Mouse (Mus musculus): Measurements from ENCODE around the gene Wwc1. TPM values are rescaled to one million over a fixed set of nuclear protein-coding genes. Genes with fewer than 3 reads are reported as not detected.

Gene Wwc1
- polyA plus RNA-seq (2014; fragmentation: Nextera tagmentation; extraction: Ambion mirVana): 2.1 and 2.6 TPM in 2 replicates

DNA sequence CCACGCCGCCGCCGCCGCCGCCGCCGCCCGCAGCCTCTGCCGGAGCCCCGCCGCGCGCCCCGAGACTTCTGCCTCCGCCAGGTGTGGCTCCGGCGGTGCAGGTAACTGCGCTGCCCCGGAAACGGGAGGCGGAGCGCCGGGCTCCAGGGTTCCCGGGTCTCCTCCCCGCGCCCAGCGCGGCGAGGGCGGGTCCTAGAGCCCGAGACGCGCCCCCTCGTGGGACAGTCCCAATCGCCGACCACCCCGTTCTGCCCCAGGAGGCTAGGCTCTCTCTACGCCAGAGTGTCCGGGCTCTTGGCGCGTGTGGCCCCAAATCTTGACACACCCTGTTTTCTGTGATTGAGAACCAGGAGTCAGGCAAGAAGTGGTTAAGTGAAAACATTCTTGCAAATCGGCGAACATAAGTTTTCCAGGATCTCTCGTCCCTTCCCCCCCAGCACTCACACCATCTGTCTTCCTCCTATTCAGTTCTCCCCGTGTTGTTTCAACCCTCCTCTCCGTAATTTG lies at the start of gene Wwc1:
TSS of gene Wwc1 (minus strand) at position 117 of the 507 bp plus-strand sequence.
- no peaks in the 10 kb centered on the region for H3K36me3 ChIP-seq (ENCODE audit: control insufficient read depth, insufficient read depth, low read length)
- peak; percentile 72 for ATAC-seq (ENCODE audit: insufficient number of reproducible peaks, low FRiP score, low TSS enrichment, low read depth)
- H3K4me2 ChIP-seq (ENCODE audit: low read depth, severe bottlenecking): peak within 1 kb of the TSS; percentile 94
- H3K9ac ChIP-seq (ENCODE audit: low read length): peak within 1 kb of the TSS; percentile 63
- H3K27ac ChIP-seq (replicated peaks; ENCODE audit: low read depth, low read length): no peak within 1 kb of the TSS; the same call in 1 of the 2 replicates
- H3K4me3 ChIP-seq (ENCODE audit: low read depth, low read length): peak within 1 kb of the TSS; percentile 56
- H3K9me3 ChIP-seq (ENCODE audit: control insufficient read depth, low read length): no peaks in the 10 kb centered on the region
- WGBS: 1% methylated on average over 34 of the region's 47 CpGs
- H3K4me1 ChIP-seq (ENCODE audit: control insufficient read depth, insufficient read depth, low read length): peaks cover 7% of the 10 kb centered on the region
- DNase-seq (ENCODE audit: low spot score): peak; percentile 76
- H3K27me3 ChIP-seq (ENCODE audit: control insufficient read depth, insufficient read depth, low read length): peaks cover 26% of the 10 kb centered on the region

DNA sequence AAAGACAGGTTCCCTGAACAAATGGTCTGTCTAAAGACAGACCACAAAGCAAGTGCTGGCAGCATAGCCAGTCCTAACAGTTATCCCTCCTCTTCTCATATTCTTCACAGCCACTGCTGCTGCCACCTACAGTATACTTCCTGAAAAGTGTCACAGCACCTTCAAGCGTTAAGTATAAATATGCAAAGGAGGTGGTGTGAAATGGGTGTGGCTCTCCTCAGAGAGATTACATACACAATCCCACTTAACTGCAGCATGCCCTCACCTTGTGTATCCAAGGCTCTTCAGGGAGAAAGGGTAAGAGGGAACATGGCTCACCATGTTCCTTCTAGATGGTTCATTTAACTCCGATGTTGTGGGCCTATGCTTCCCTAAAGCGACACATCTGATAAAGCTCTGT lies 39.7 kb upstream of the Wwc1 start:
- Histone ChIP-seq H3K9ac (ENCODE audit: low read length) (no peak overlapping the region), H3K4me1 (ENCODE audit: control insufficient read depth, insufficient read depth, low read length) (no peaks in the 10 kb centered on the region), H3K27me3 (ENCODE audit: control insufficient read depth, insufficient read depth, low read length) (no peaks in the 10 kb centered on the region), H3K9me3 (ENCODE audit: control insufficient read depth, low read length) (peaks cover 2% of the 10 kb centered on the region; the same call in 1 of the 2 replicates), H3K36me3 (ENCODE audit: control insufficient read depth, insufficient read depth, low read length) (no peaks in the 10 kb centered on the region), H3K4me2 (ENCODE audit: low read depth, severe bottlenecking) (no peak overlapping the region), H3K4me3 (ENCODE audit: low read depth, low read length) (no peak overlapping the region), H3K27ac (replicated peaks; ENCODE audit: low read depth, low read length) (no peak overlapping the region)
- no peak for ATAC-seq (ENCODE audit: insufficient number of reproducible peaks, low FRiP score, low TSS enrichment, low read depth)
- no peak for DNase-seq (ENCODE audit: low spot score)
- WGBS: 55% methylated on average over 3 of the region's 3 CpGs

DNA sequence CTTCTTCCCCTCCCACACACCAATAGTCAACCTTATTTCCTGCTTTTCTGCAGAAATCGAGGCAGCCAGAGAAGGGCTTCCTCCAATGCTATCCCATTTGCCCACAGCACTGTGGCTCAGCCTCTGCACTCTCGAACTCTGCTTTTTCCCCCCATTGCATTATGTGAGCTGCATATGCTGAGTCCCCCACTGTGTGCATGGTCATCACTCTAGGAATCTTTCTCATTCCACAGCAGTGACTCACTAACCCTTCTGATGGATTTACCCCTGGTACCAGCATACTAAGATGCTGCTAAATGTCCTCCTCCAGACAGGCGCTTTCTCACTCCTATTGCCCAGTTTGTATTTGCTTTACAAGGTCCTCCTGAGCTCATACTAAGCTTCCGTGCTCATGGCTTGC lies 32.9 kb upstream of the Wwc1 start:
- Histone ChIP-seq H3K4me2 (ENCODE audit: low read depth, severe bottlenecking) (no peak overlapping the region), H3K4me1 (ENCODE audit: control insufficient read depth, insufficient read depth, low read length) (no peaks in the 10 kb centered on the region), H3K27ac (replicated peaks; ENCODE audit: low read depth, low read length) (no peak overlapping the region), H3K9me3 (ENCODE audit: control insufficient read depth, low read length) (no peaks in the 10 kb centered on the region), H3K4me3 (ENCODE audit: low read depth, low read length) (no peak overlapping the region), H3K27me3 (ENCODE audit: control insufficient read depth, insufficient read depth, low read length) (no peaks in the 10 kb centered on the region), H3K36me3 (ENCODE audit: control insufficient read depth, insufficient read depth, low read length) (no peaks in the 10 kb centered on the region), H3K9ac (ENCODE audit: low read length) (no peak overlapping the region)
- 79% methylated on average over 4 of the region's 4 CpGs for WGBS
- ATAC-seq (ENCODE audit: insufficient number of reproducible peaks, low FRiP score, low TSS enrichment, low read depth) (no peak), DNase-seq (ENCODE audit: low spot score) (no peak)

DNA sequence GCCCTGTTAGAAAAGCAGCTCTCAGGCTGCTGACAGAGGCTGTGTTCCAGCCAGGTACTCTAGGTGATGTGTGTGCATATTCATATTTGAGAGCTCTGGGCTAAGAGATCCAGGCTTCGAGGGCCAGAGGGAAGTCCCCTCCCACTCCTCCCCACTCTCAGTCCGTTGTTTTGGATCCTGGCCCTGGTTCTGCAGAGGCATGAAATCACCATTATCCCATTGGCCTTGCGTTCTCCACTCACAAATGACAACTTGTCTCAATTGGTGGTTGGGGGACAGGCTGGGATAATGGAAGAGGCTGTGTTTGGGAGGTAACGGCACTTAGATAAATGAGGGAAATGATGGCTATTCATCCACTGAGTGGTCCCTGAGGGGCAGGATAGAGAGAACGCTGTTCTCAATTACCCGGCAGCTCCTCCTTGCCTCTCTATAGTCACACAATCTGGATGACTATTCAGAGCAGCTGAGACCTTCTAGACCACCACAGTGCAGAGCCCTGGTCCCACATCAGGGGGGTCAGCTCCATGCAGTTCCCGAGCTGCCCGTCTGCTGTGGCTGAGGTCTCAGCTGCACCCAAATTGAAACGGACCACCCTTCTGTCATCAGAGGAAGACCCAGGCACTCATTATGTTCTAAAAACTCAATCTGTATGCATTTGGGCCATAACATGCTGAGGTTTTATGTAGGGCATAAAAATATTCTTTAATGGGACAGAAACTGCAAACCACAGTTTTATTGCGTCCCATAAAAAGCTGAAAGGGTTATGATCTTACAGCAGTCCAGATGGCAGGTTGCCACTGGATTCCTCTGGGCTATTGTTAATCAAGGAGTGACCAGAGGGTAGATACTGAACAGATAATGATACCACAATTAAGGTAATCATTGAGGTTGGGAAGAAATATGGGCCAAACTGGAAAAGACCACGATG lies 29.2 kb upstream of the Wwc1 start:
- Histone ChIP-seq H3K4me2 (ENCODE audit: low read depth, severe bottlenecking) (no peak overlapping the region), H3K4me3 (ENCODE audit: low read depth, low read length) (no peak overlapping the region), H3K9ac (ENCODE audit: low read length) (no peak overlapping the region), H3K9me3 (ENCODE audit: control insufficient read depth, low read length) (no peaks in the 10 kb centered on the region), H3K36me3 (ENCODE audit: control insufficient read depth, insufficient read depth, low read length) (no peaks in the 10 kb centered on the region), H3K4me1 (ENCODE audit: control insufficient read depth, insufficient read depth, low read length) (no peaks in the 10 kb centered on the region), H3K27me3 (ENCODE audit: control insufficient read depth, insufficient read depth, low read length) (no peaks in the 10 kb centered on the region), H3K27ac (replicated peaks; ENCODE audit: low read depth, low read length) (no peak overlapping the region)
- 57% methylated on average over 11 of the region's 11 CpGs for WGBS
- DNase-seq (ENCODE audit: low spot score) (no peak), ATAC-seq (ENCODE audit: insufficient number of reproducible peaks, low FRiP score, low TSS enrichment, low read depth) (no peak)

DNA sequence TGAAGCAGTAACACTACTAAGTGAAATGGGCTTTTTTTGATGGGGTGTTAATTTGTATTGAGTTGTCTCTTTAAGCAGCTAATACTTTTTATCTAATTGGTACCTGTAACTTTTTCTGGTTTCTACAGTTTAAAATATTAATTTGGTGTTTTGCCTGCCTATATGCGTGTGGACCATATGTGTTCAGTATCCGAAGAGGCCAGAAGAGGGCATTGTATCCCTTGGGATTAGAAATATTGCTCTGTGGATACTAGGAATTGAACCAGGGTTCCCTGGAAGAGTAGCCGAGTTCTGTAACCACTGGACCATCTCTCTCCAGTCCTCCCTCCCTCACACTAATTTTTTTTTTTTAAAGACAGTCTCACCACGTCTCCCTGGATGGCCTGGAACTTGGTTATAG lies 22.6 kb upstream of the Wwc1 start:
- no peak for ATAC-seq (ENCODE audit: insufficient number of reproducible peaks, low FRiP score, low TSS enrichment, low read depth)
- Histone ChIP-seq H3K9me3 (ENCODE audit: control insufficient read depth, low read length) (no peaks in the 10 kb centered on the region), H3K27me3 (ENCODE audit: control insufficient read depth, insufficient read depth, low read length) (peaks cover 13% of the 10 kb centered on the region; the same call in 1 of the 2 replicates)

DNA sequence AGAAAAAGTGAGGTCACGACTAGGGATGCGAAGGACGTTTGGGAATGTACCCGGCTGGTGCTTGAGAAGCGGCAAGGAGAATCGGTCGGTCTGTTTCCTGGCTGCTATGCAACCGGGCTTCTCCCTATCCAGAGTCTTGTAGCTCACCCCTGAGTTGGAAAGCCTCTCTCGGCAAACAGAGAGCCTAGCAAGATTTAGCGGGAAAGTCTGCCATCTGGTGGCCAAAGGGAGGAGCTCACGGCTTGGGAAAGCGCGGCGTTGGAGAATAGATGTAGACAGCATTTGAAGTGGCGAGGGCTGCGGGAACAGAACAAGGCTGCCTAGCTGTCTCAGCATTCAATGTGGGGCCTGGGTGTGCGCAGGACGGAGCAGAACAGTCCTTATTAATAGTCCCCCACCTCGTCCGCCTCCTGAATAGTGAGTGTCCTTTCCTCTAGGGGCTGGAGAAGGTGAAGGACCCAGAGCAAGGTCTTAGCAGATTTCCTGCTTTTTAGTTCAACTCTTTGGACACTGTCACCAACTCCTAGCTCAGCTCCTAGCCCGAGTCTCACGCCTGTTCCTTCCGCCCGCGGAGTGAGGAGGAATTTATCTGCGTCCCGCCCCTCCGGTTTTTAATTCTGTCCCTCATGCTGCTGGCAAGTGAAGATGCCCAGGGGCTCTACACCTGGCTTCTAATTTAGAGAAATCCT lies 21.1 kb upstream of the Wwc1 start:
- WGBS: 6% methylated on average over 28 of the region's 28 CpGs
- DNase-seq (ENCODE audit: low spot score) (peak; percentile 97), ATAC-seq (ENCODE audit: insufficient number of reproducible peaks, low FRiP score, low TSS enrichment, low read depth) (peak; percentile 81)
- Histone ChIP-seq H3K9me3 (ENCODE audit: control insufficient read depth, low read length) (no peaks in the 10 kb centered on the region), H3K27ac (replicated peaks; ENCODE audit: low read depth, low read length) (no peak overlapping the region), H3K4me3 (ENCODE audit: low read depth, low read length) (peak overlapping the region; percentile 17), H3K27me3 (ENCODE audit: control insufficient read depth, insufficient read depth, low read length) (peaks cover 13% of the 10 kb centered on the region; the same call in 1 of the 2 replicates), H3K4me2 (ENCODE audit: low read depth, severe bottlenecking) (peak overlapping the region; percentile 36), H3K36me3 (ENCODE audit: control insufficient read depth, insufficient read depth, low read length) (no peaks in the 10 kb centered on the region), H3K4me1 (ENCODE audit: control insufficient read depth, insufficient read depth, low read length) (no peaks in the 10 kb centered on the region), H3K9ac (ENCODE audit: low read length) (no peak overlapping the region)

More for the DNA sequence above, 22.6 kb upstream of the Wwc1 start:
- no peaks in the 10 kb centered on the region for H3K4me1 ChIP-seq (ENCODE audit: control insufficient read depth, insufficient read depth, low read length)
- no peak for DNase-seq (ENCODE audit: low spot score)
- 55% methylated on average over 4 of the region's 4 CpGs for WGBS
- H3K4me2 ChIP-seq (ENCODE audit: low read depth, severe bottlenecking): no peak overlapping the region
- no peak overlapping the region for H3K9ac ChIP-seq (ENCODE audit: low read length)
- H3K36me3 ChIP-seq (ENCODE audit: control insufficient read depth, insufficient read depth, low read length): no peaks in the 10 kb centered on the region
- no peak overlapping the region for H3K27ac ChIP-seq (replicated peaks; ENCODE audit: low read depth, low read length)
- H3K4me3 ChIP-seq (ENCODE audit: low read depth, low read length): no peak overlapping the region

GRCm38 (mm10) chr11:36000585-36001281 lies 20.4 kb upstream of the Wwc1 start:
- Histone ChIP-seq H3K9ac (ENCODE audit: low read length) (no peak overlapping the region), H3K9me3 (ENCODE audit: control insufficient read depth, low read length) (no peaks in the 10 kb centered on the region), H3K27ac (replicated peaks; ENCODE audit: low read depth, low read length) (no peak overlapping the region), H3K27me3 (ENCODE audit: control insufficient read depth, insufficient read depth, low read length) (peaks cover 13% of the 10 kb centered on the region; the same call in 1 of the 2 replicates), H3K36me3 (ENCODE audit: control insufficient read depth, insufficient read depth, low read length) (no peaks in the 10 kb centered on the region), H3K4me3 (ENCODE audit: low read depth, low read length) (peak overlapping the region; percentile 17), H3K4me2 (ENCODE audit: low read depth, severe bottlenecking) (peak overlapping the region; percentile 36), H3K4me1 (ENCODE audit: control insufficient read depth, insufficient read depth, low read length) (no peaks in the 10 kb centered on the region)
- no peak for DNase-seq (ENCODE audit: low spot score)
- 5% methylated on average over 10 of the region's 10 CpGs for WGBS
- peak; percentile 36 for ATAC-seq (ENCODE audit: insufficient number of reproducible peaks, low FRiP score, low TSS enrichment, low read depth)

DNA sequence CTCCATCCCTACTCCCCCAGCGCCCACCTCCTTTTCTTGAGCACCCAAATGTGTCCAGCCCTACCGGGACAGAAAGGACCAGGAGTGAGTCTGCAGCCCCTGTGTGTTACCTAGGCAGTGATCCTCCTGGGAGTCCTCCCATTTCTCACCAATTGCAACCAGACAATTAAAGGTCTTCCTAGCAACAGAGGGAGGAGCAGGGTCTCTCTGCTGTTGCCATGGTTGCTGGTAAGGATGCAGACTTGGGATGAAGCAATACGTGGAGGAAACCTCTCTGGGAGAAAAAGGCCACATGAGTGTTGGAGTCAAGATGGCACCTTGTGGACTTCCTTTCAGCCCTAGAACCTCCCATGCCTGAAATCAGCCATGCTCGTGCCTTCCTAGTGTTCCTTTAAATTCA lies 19.7 kb upstream of the Wwc1 start:
- Histone ChIP-seq H3K27me3 (ENCODE audit: control insufficient read depth, insufficient read depth, low read length) (peaks cover 13% of the 10 kb centered on the region; the same call in 1 of the 2 replicates), H3K4me1 (ENCODE audit: control insufficient read depth, insufficient read depth, low read length) (no peaks in the 10 kb centered on the region), H3K36me3 (ENCODE audit: control insufficient read depth, insufficient read depth, low read length) (no peaks in the 10 kb centered on the region), H3K4me3 (ENCODE audit: low read depth, low read length) (no peak overlapping the region), H3K9me3 (ENCODE audit: control insufficient read depth, low read length) (no peaks in the 10 kb centered on the region), H3K4me2 (ENCODE audit: low read depth, severe bottlenecking) (no peak overlapping the region), H3K27ac (replicated peaks; ENCODE audit: low read depth, low read length) (no peak overlapping the region), H3K9ac (ENCODE audit: low read length) (no peak overlapping the region)
- 11% methylated on average over 4 of the region's 4 CpGs for WGBS
- DNase-seq (ENCODE audit: low spot score) (no peak), ATAC-seq (ENCODE audit: insufficient number of reproducible peaks, low FRiP score, low TSS enrichment, low read depth) (no peak)
